Mouse (Mus musculus): ENCODE data around the gene Ptprk. TPM values are rescaled to one million over a fixed set of nuclear protein-coding genes. Genes with fewer than 3 reads are reported as not detected.

The Ptprk gene
- polyA plus RNA-seq, 1 experiment from 2014 or later: 41.9 TPM

GRCm38 (mm10) chr10:28260651-28261050, 186.0 kb downstream of the Ptprk start:
- 0 out of 2 replicates have a peak, but pooled peaks cover 1% of the 10 kb centered on the region for H3K36me3 ChIP-seq (ENCODE audit: control insufficient read depth, insufficient read depth, low read length)
- 75% methylated on average over 2 of the region's 2 CpGs for WGBS
- no peak overlapping the region for H3K4me3 ChIP-seq (ENCODE audit: low read depth, low read length)
- no peak for DNase-seq (ENCODE audit: low spot score)
- no peak overlapping the region for H3K27ac ChIP-seq (ENCODE audit: low read depth)
- ATAC-seq (replicated peaks; ENCODE audit: low FRiP score, low TSS enrichment, low read depth): no peak
- H3K4me2 ChIP-seq (ENCODE audit: low read length): no peak overlapping the region
- H3K9ac ChIP-seq (ENCODE audit: low read length): no peak overlapping the region
- H3K4me1 ChIP-seq (replicated peaks; ENCODE audit: control insufficient read depth, insufficient read depth, low read length): no peaks in the 10 kb centered on the region
- no peaks in the 10 kb centered on the region for H3K9me3 ChIP-seq (ENCODE audit: control insufficient read depth, low read length)
- H3K27me3 ChIP-seq (replicated peaks; ENCODE audit: control insufficient read depth, insufficient read depth, low read length): no peaks in the 10 kb centered on the region

GRCm38 (mm10) chr10:28262159-28262558, 187.5 kb downstream of the Ptprk start:
- Histone ChIP-seq H3K27me3 (replicated peaks; ENCODE audit: control insufficient read depth, insufficient read depth, low read length) (no peaks in the 10 kb centered on the region), H3K27ac (ENCODE audit: low read depth) (no peak overlapping the region), H3K9ac (ENCODE audit: low read length) (no peak overlapping the region), H3K4me2 (ENCODE audit: low read length) (no peak overlapping the region), H3K9me3 (ENCODE audit: control insufficient read depth, low read length) (no peaks in the 10 kb centered on the region), H3K4me3 (ENCODE audit: low read depth, low read length) (no peak overlapping the region), H3K4me1 (replicated peaks; ENCODE audit: control insufficient read depth, insufficient read depth, low read length) (no peaks in the 10 kb centered on the region), H3K36me3 (ENCODE audit: control insufficient read depth, insufficient read depth, low read length) (0 out of 2 replicates have a peak, but pooled peaks cover 9% of the 10 kb centered on the region)
- DNase-seq (ENCODE audit: low spot score): no peak
- WGBS: 76% methylated on average over 3 of the region's 3 CpGs
- ATAC-seq (replicated peaks; ENCODE audit: low FRiP score, low TSS enrichment, low read depth): no peak

- Histone ChIP-seq H3K9ac (ENCODE audit: low read length) (no peak overlapping the region), H3K4me2 (ENCODE audit: low read length) (no peak overlapping the region), H3K4me3 (ENCODE audit: low read depth, low read length) (no peak overlapping the region), H3K9me3 (ENCODE audit: control insufficient read depth, low read length) (no peaks in the 10 kb centered on the region), H3K27me3 (replicated peaks; ENCODE audit: control insufficient read depth, insufficient read depth, low read length) (no peaks in the 10 kb centered on the region), H3K36me3 (ENCODE audit: control insufficient read depth, insufficient read depth, low read length) (0 out of 2 replicates have a peak, but pooled peaks cover 9% of the 10 kb centered on the region), H3K4me1 (replicated peaks; ENCODE audit: control insufficient read depth, insufficient read depth, low read length) (no peaks in the 10 kb centered on the region), H3K27ac (ENCODE audit: low read depth) (no peak overlapping the region)
- DNase-seq (ENCODE audit: low spot score): no peak
- WGBS: 95% methylated on average over 2 of the region's 2 CpGs
- ATAC-seq (replicated peaks; ENCODE audit: low FRiP score, low TSS enrichment, low read depth): no peak
Measured at GRCm38 (mm10) chr10:28263546-28263945, 188.9 kb downstream of the Ptprk start.

- 78% methylated on average over 4 of the region's 4 CpGs for WGBS
- Histone ChIP-seq H3K9me3 (ENCODE audit: control insufficient read depth, low read length) (no peaks in the 10 kb centered on the region), H3K27ac (ENCODE audit: low read depth) (no peak overlapping the region), H3K27me3 (replicated peaks; ENCODE audit: control insufficient read depth, insufficient read depth, low read length) (no peaks in the 10 kb centered on the region), H3K36me3 (ENCODE audit: control insufficient read depth, insufficient read depth, low read length) (0 out of 2 replicates have a peak, but pooled peaks cover 9% of the 10 kb centered on the region), H3K4me3 (ENCODE audit: low read depth, low read length) (no peak overlapping the region), H3K4me1 (replicated peaks; ENCODE audit: control insufficient read depth, insufficient read depth, low read length) (no peaks in the 10 kb centered on the region), H3K4me2 (ENCODE audit: low read length) (no peak overlapping the region), H3K9ac (ENCODE audit: low read length) (no peak overlapping the region)
- no peak for ATAC-seq (replicated peaks; ENCODE audit: low FRiP score, low TSS enrichment, low read depth)
- no peak for DNase-seq (ENCODE audit: low spot score)
Measured at GRCm38 (mm10) chr10:28270273-28270672, 195.7 kb downstream of the Ptprk start.

GRCm38 (mm10) chr10:28271729-28272606, 197.3 kb downstream of the Ptprk start:
- no peak overlapping the region for H3K9ac ChIP-seq (ENCODE audit: low read length)
- no peaks in the 10 kb centered on the region for H3K9me3 ChIP-seq (ENCODE audit: control insufficient read depth, low read length)
- H3K4me3 ChIP-seq (ENCODE audit: low read depth, low read length): no peak overlapping the region
- H3K4me1 ChIP-seq (replicated peaks; ENCODE audit: control insufficient read depth, insufficient read depth, low read length): no peaks in the 10 kb centered on the region
- ATAC-seq (replicated peaks; ENCODE audit: low FRiP score, low TSS enrichment, low read depth) (no peak), DNase-seq (ENCODE audit: low spot score) (no peak)
- no peaks in the 10 kb centered on the region for H3K36me3 ChIP-seq (ENCODE audit: control insufficient read depth, insufficient read depth, low read length)
- no peak overlapping the region for H3K4me2 ChIP-seq (ENCODE audit: low read length)
- H3K27me3 ChIP-seq (replicated peaks; ENCODE audit: control insufficient read depth, insufficient read depth, low read length): no peaks in the 10 kb centered on the region
- 70% methylated on average over 8 of the region's 8 CpGs for WGBS
- H3K27ac ChIP-seq (ENCODE audit: low read depth): no peak overlapping the region

GRCm38 (mm10) chr10:28278757-28279156, 204.1 kb downstream of the Ptprk start:
- Histone ChIP-seq H3K4me2 (ENCODE audit: low read length) (no peak overlapping the region), H3K4me3 (ENCODE audit: low read depth, low read length) (no peak overlapping the region), H3K36me3 (ENCODE audit: control insufficient read depth, insufficient read depth, low read length) (no peaks in the 10 kb centered on the region), H3K4me1 (replicated peaks; ENCODE audit: control insufficient read depth, insufficient read depth, low read length) (no peaks in the 10 kb centered on the region), H3K27ac (ENCODE audit: low read depth) (no peak overlapping the region), H3K9me3 (ENCODE audit: control insufficient read depth, low read length) (no peaks in the 10 kb centered on the region), H3K27me3 (replicated peaks; ENCODE audit: control insufficient read depth, insufficient read depth, low read length) (no peaks in the 10 kb centered on the region), H3K9ac (ENCODE audit: low read length) (no peak overlapping the region)
- no peak for ATAC-seq (replicated peaks; ENCODE audit: low FRiP score, low TSS enrichment, low read depth)
- WGBS: 92% methylated on average over 2 of the region's 2 CpGs
- no peak for DNase-seq (ENCODE audit: low spot score)

GRCm38 (mm10) chr10:28297531-28297930, 222.9 kb downstream of the Ptprk start:
- H3K9ac ChIP-seq (ENCODE audit: low read length): no peak overlapping the region
- H3K27me3 ChIP-seq (replicated peaks; ENCODE audit: control insufficient read depth, insufficient read depth, low read length): no peaks in the 10 kb centered on the region
- no peak for DNase-seq (ENCODE audit: low spot score)
- H3K4me2 ChIP-seq (ENCODE audit: low read length): no peak overlapping the region
- ATAC-seq (replicated peaks; ENCODE audit: low FRiP score, low TSS enrichment, low read depth): no peak
- no peak overlapping the region for H3K4me3 ChIP-seq (ENCODE audit: low read depth, low read length)
- H3K27ac ChIP-seq (ENCODE audit: low read depth): no peak overlapping the region
- 29% methylated on average over 1 of the region's 1 CpGs for WGBS
- no peaks in the 10 kb centered on the region for H3K9me3 ChIP-seq (ENCODE audit: control insufficient read depth, low read length)
- H3K4me1 ChIP-seq (replicated peaks; ENCODE audit: control insufficient read depth, insufficient read depth, low read length): no peaks in the 10 kb centered on the region
- H3K36me3 ChIP-seq (ENCODE audit: control insufficient read depth, insufficient read depth, low read length): no peaks in the 10 kb centered on the region

- no peak overlapping the region for H3K4me3 ChIP-seq (ENCODE audit: low read depth, low read length)
- ATAC-seq (replicated peaks; ENCODE audit: low FRiP score, low TSS enrichment, low read depth): no peak
- no peak overlapping the region for H3K27ac ChIP-seq (ENCODE audit: low read depth)
- DNase-seq (ENCODE audit: low spot score): no peak
- no peak overlapping the region for H3K9ac ChIP-seq (ENCODE audit: low read length)
- no peaks in the 10 kb centered on the region for H3K4me1 ChIP-seq (replicated peaks; ENCODE audit: control insufficient read depth, insufficient read depth, low read length)
- no peak overlapping the region for H3K4me2 ChIP-seq (ENCODE audit: low read length)
- H3K36me3 ChIP-seq (ENCODE audit: control insufficient read depth, insufficient read depth, low read length): no peaks in the 10 kb centered on the region
- 79% methylated on average over 4 of the region's 4 CpGs for WGBS
- no peaks in the 10 kb centered on the region for H3K9me3 ChIP-seq (ENCODE audit: control insufficient read depth, low read length)
- H3K27me3 ChIP-seq (replicated peaks; ENCODE audit: control insufficient read depth, insufficient read depth, low read length): no peaks in the 10 kb centered on the region
Measured at GRCm38 (mm10) chr10:28299207-28299606, 224.6 kb downstream of the Ptprk start.

GRCm38 (mm10) chr10:28303856-28304255, 229.2 kb downstream of the Ptprk start:
- no peak overlapping the region for H3K4me3 ChIP-seq (ENCODE audit: low read depth, low read length)
- no peak overlapping the region for H3K27ac ChIP-seq (ENCODE audit: low read depth)
- H3K4me1 ChIP-seq (replicated peaks; ENCODE audit: control insufficient read depth, insufficient read depth, low read length): 0 out of 2 replicates have a peak, but pooled peaks cover 4% of the 10 kb centered on the region
- no peaks in the 10 kb centered on the region for H3K36me3 ChIP-seq (ENCODE audit: control insufficient read depth, insufficient read depth, low read length)
- H3K9ac ChIP-seq (ENCODE audit: low read length): no peak overlapping the region
- H3K27me3 ChIP-seq (replicated peaks; ENCODE audit: control insufficient read depth, insufficient read depth, low read length): no peaks in the 10 kb centered on the region
- DNase-seq (ENCODE audit: low spot score) (no peak), ATAC-seq (replicated peaks; ENCODE audit: low FRiP score, low TSS enrichment, low read depth) (no peak)
- H3K9me3 ChIP-seq (ENCODE audit: control insufficient read depth, low read length): no peaks in the 10 kb centered on the region
- H3K4me2 ChIP-seq (ENCODE audit: low read length): no peak overlapping the region
